Mouse (Mus musculus): ENCODE data around the gene Tnik. TPM values are rescaled to one million over a fixed set of nuclear protein-coding genes. Genes with fewer than 3 reads are reported as not detected.

The Tnik gene
- polyA plus RNA-seq, 1 experiment from 2014 or later = 111 TPM

- Histone ChIP-seq H3K27ac (ENCODE audit: low read length) (peak overlapping the region; percentile 77), H3K4me3 (replicated peaks; ENCODE audit: low read length) (no peak overlapping the region), H3K27me3 (replicated peaks; ENCODE audit: control insufficient read depth, insufficient read depth, low read length) (no peaks in the 10 kb centered on the region), H3K4me1 (replicated peaks; ENCODE audit: control insufficient read depth, insufficient read depth, low read length) (peaks cover 15% of the 10 kb centered on the region), H3K4me2 (ENCODE audit: low read length) (no peak overlapping the region), H3K9ac (replicated peaks; ENCODE audit: low read depth, low read length) (no peak overlapping the region), H3K9me3 (ENCODE audit: control insufficient read depth, low read length) (peaks cover 2% of the 10 kb centered on the region; the same call in 1 of the 2 replicates), H3K36me3 (ENCODE audit: control insufficient read depth, insufficient read depth) (no peaks in the 10 kb centered on the region)
- peak; percentile 51 for ATAC-seq
- 15% methylated on average over 11 of the region's 11 CpGs for WGBS
These were observed 228.3 kb downstream of the Tnik start for GRCm38 (mm10) chr3:28491085-28492041.

- peak overlapping the region; percentile 37 for H3K27ac ChIP-seq (ENCODE audit: low read length)
- H3K4me3 ChIP-seq (replicated peaks; ENCODE audit: low read length) = no peak overlapping the region
- peak; percentile 64 for ATAC-seq
- H3K4me1 ChIP-seq (replicated peaks; ENCODE audit: control insufficient read depth, insufficient read depth, low read length) = peaks cover 3% of the 10 kb centered on the region
- H3K4me2 ChIP-seq (ENCODE audit: low read length) = no peak overlapping the region
- no peaks in the 10 kb centered on the region for H3K9me3 ChIP-seq (ENCODE audit: control insufficient read depth, low read length)
- no peaks in the 10 kb centered on the region for H3K36me3 ChIP-seq (ENCODE audit: control insufficient read depth, insufficient read depth)
- no peaks in the 10 kb centered on the region for H3K27me3 ChIP-seq (replicated peaks; ENCODE audit: control insufficient read depth, insufficient read depth, low read length)
- 12% methylated on average over 3 of the region's 3 CpGs for WGBS
- H3K9ac ChIP-seq (replicated peaks; ENCODE audit: low read depth, low read length) = no peak overlapping the region
These were observed 233.9 kb downstream of the Tnik start for GRCm38 (mm10) chr3:28496806-28497502.

- no peak overlapping the region; the same call in 1 of the 2 replicates for H3K27ac ChIP-seq (ENCODE audit: low read length)
- no peak overlapping the region for H3K4me2 ChIP-seq (ENCODE audit: low read length)
- peak; percentile 43; the same call in 1 of the 2 replicates for ATAC-seq
- H3K9me3 ChIP-seq (ENCODE audit: control insufficient read depth, low read length) = no peaks in the 10 kb centered on the region
- H3K9ac ChIP-seq (replicated peaks; ENCODE audit: low read depth, low read length) = no peak overlapping the region
- H3K27me3 ChIP-seq (replicated peaks; ENCODE audit: control insufficient read depth, insufficient read depth, low read length) = no peaks in the 10 kb centered on the region
- 54% methylated on average over 3 of the region's 3 CpGs for WGBS
- no peaks in the 10 kb centered on the region for H3K36me3 ChIP-seq (ENCODE audit: control insufficient read depth, insufficient read depth)
- no peak overlapping the region for H3K4me3 ChIP-seq (replicated peaks; ENCODE audit: low read length)
- peaks cover 3% of the 10 kb centered on the region for H3K4me1 ChIP-seq (replicated peaks; ENCODE audit: control insufficient read depth, insufficient read depth, low read length)
These were observed 234.5 kb downstream of the Tnik start for GRCm38 (mm10) chr3:28497503-28497857.

GRCm38 (mm10) chr3:28502697-28503096 is 239.7 kb downstream of the Tnik start:
- no peak for ATAC-seq
- H3K27ac ChIP-seq (ENCODE audit: low read length) = no peak overlapping the region
- H3K4me2 ChIP-seq (ENCODE audit: low read length) = no peak overlapping the region
- no peak overlapping the region for H3K9ac ChIP-seq (replicated peaks; ENCODE audit: low read depth, low read length)
- H3K36me3 ChIP-seq (ENCODE audit: control insufficient read depth, insufficient read depth) = no peaks in the 10 kb centered on the region
- WGBS = 90% methylated on average over 3 of the region's 3 CpGs
- H3K4me3 ChIP-seq (replicated peaks; ENCODE audit: low read length) = no peak overlapping the region
- no peaks in the 10 kb centered on the region for H3K27me3 ChIP-seq (replicated peaks; ENCODE audit: control insufficient read depth, insufficient read depth, low read length)
- no peaks in the 10 kb centered on the region for H3K9me3 ChIP-seq (ENCODE audit: control insufficient read depth, low read length)
- H3K4me1 ChIP-seq (replicated peaks; ENCODE audit: control insufficient read depth, insufficient read depth, low read length) = no peaks in the 10 kb centered on the region; the same call in 1 of the 2 replicates

GRCm38 (mm10) chr3:28509337-28509935 is 246.4 kb downstream of the Tnik start:
- ATAC-seq = no peak
- Histone ChIP-seq H3K4me2 (ENCODE audit: low read length) (no peak overlapping the region), H3K9me3 (ENCODE audit: control insufficient read depth, low read length) (no peaks in the 10 kb centered on the region), H3K9ac (replicated peaks; ENCODE audit: low read depth, low read length) (no peak overlapping the region), H3K27me3 (replicated peaks; ENCODE audit: control insufficient read depth, insufficient read depth, low read length) (no peaks in the 10 kb centered on the region), H3K4me3 (replicated peaks; ENCODE audit: low read length) (no peak overlapping the region), H3K27ac (ENCODE audit: low read length) (no peak overlapping the region), H3K4me1 (replicated peaks; ENCODE audit: control insufficient read depth, insufficient read depth, low read length) (peaks cover 5% of the 10 kb centered on the region), H3K36me3 (ENCODE audit: control insufficient read depth, insufficient read depth) (no peaks in the 10 kb centered on the region)
- WGBS = 51% methylated on average over 6 of the region's 6 CpGs

GRCm38 (mm10) chr3:28523004-28523482 is 260.0 kb downstream of the Tnik start:
- no peaks in the 10 kb centered on the region for H3K27me3 ChIP-seq (replicated peaks; ENCODE audit: control insufficient read depth, insufficient read depth, low read length)
- H3K27ac ChIP-seq (ENCODE audit: low read length) = peak overlapping the region; percentile 9; the same call in 1 of the 2 replicates
- H3K36me3 ChIP-seq (ENCODE audit: control insufficient read depth, insufficient read depth) = no peaks in the 10 kb centered on the region
- peak; percentile 49; the same call in 1 of the 2 replicates for ATAC-seq
- H3K4me3 ChIP-seq (replicated peaks; ENCODE audit: low read length) = no peak overlapping the region
- H3K4me1 ChIP-seq (replicated peaks; ENCODE audit: control insufficient read depth, insufficient read depth, low read length) = peaks cover 10% of the 10 kb centered on the region
- WGBS = 49% methylated on average over 6 of the region's 6 CpGs
- no peak overlapping the region for H3K4me2 ChIP-seq (ENCODE audit: low read length)
- no peak overlapping the region for H3K9ac ChIP-seq (replicated peaks; ENCODE audit: low read depth, low read length)
- no peaks in the 10 kb centered on the region for H3K9me3 ChIP-seq (ENCODE audit: control insufficient read depth, low read length)

- Histone ChIP-seq H3K9me3 (ENCODE audit: control insufficient read depth, low read length) (no peaks in the 10 kb centered on the region), H3K4me2 (ENCODE audit: low read length) (no peak overlapping the region), H3K36me3 (ENCODE audit: control insufficient read depth, insufficient read depth) (no peaks in the 10 kb centered on the region), H3K9ac (replicated peaks; ENCODE audit: low read depth, low read length) (no peak overlapping the region), H3K4me3 (replicated peaks; ENCODE audit: low read length) (no peak overlapping the region), H3K27ac (ENCODE audit: low read length) (no peak overlapping the region), H3K4me1 (replicated peaks; ENCODE audit: control insufficient read depth, insufficient read depth, low read length) (peaks cover 10% of the 10 kb centered on the region), H3K27me3 (replicated peaks; ENCODE audit: control insufficient read depth, insufficient read depth, low read length) (no peaks in the 10 kb centered on the region)
- no peak for ATAC-seq
- 56% methylated on average over 4 of the region's 4 CpGs for WGBS
These were observed 260.6 kb downstream of the Tnik start for GRCm38 (mm10) chr3:28523541-28524165.

- Histone ChIP-seq H3K27me3 (replicated peaks; ENCODE audit: control insufficient read depth, insufficient read depth, low read length) (no peaks in the 10 kb centered on the region), H3K36me3 (ENCODE audit: control insufficient read depth, insufficient read depth) (no peaks in the 10 kb centered on the region), H3K9ac (replicated peaks; ENCODE audit: low read depth, low read length) (no peak overlapping the region), H3K4me3 (replicated peaks; ENCODE audit: low read length) (no peak overlapping the region), H3K9me3 (ENCODE audit: control insufficient read depth, low read length) (no peaks in the 10 kb centered on the region), H3K4me1 (replicated peaks; ENCODE audit: control insufficient read depth, insufficient read depth, low read length) (peaks cover 10% of the 10 kb centered on the region), H3K27ac (ENCODE audit: low read length) (peak overlapping the region; percentile 23; the same call in 1 of the 2 replicates), H3K4me2 (ENCODE audit: low read length) (no peak overlapping the region)
- ATAC-seq = no peak
- 56% methylated on average over 3 of the region's 3 CpGs for WGBS
These were observed 261.5 kb downstream of the Tnik start for GRCm38 (mm10) chr3:28524562-28524961.

Measured in forebrain, embryonic 16.5 days (tissue).